Mouse (Mus musculus): Measurements from ENCODE around the gene Igf2r.
"Not testable (repeated sequence)": the region's sequence is repeated elsewhere in the genome, so short reads cannot be mapped to it uniquely, and the experiment has no call there.

Igf2r gene

GRCm38 (mm10) chr17:12714080-12714561 is 55.3 kb downstream of the Igf2r start:
- no peak for DNase-seq

GRCm38 (mm10) chr17:12712993-12713392 is 56.5 kb downstream of the Igf2r start:
- no peak for DNase-seq

DNA sequence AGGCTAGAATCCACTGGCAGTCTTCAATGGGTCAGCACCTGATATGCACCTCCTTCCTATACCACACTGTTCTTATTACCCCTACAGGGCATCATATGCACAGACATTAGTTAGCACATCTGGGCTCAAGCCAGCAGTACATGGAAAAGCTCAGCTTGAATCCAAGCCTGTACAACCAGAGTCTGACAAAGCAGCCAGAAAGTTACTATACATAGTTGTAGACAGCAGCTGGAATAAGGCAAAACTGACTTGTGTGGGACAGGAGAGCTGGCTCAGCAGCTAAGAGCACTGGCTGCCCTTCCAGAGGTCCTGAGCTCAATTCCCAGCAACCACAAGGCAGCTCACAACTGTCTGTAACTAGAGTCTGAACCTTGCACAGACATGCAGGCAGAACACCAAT is 57.3 kb downstream of the Igf2r start:
- no peak for DNase-seq

GRCm38 (mm10) chr17:12710976-12711375 is 58.5 kb downstream of the Igf2r start:
- DNase-seq, result no peak

GRCm38 (mm10) chr17:12710050-12710780 is 59.2 kb downstream of the Igf2r start:
- peak; percentile 23 for DNase-seq

- DNase-seq, result no peak
Observed at GRCm38 (mm10) chr17:12708398-12708797, 61.1 kb downstream of the Igf2r start.

- DNase-seq, result no peak
Observed at GRCm38 (mm10) chr17:12706590-12707049, 62.8 kb downstream of the Igf2r start.

DNA sequence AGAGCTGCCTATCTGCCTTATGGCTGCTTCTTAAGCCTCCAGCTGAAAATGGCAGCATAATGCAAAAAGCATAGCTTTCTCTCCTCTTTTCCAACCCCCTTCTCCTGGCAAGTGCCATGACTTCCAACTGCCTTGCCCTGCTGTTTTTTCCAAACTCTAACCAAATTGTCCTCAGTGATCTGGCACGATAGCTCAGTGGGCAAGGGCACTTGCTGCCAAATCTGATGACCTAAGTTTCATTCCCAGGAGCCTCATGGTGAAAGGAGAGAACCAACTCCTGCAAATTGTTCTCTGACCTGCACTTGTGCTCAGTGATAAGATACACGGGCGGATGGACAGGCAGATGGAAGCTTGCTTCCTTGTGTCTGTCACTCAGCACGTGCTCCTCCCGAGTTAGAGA is 66.6 kb downstream of the Igf2r start:
- DNase-seq, result no peak

- DNase-seq, result no peak
Observed at GRCm38 (mm10) chr17:12700373-12700772, 69.1 kb downstream of the Igf2r start.

DNA sequence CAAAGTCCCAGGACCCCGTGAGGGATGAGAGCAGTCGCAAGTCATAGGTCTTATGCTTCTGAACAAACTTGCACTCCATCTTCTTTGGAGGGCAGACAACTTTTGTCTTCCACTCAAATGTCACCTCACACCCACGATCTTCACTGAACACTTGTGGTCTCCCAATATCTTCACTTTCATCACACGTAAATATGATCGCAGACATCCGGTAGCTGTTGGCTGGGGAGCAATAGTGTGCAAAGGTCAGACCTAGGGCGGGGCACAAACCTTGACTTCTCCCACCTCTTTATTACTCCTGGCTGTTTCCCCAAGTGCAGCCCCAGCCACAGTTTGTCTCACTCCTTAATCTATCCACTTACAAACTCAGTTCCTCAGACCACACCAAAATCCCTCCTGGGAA is 77.6 kb downstream of the Igf2r start:
- DNase-seq, result no peak

- DNase-seq, result peak; percentile 52
Observed at GRCm38 (mm10) chr17:12689537-12689936, 79.9 kb downstream of the Igf2r start.

- DNase-seq, result no peak
Observed at GRCm38 (mm10) chr17:12688427-12689110, 80.9 kb downstream of the Igf2r start.

DNA sequence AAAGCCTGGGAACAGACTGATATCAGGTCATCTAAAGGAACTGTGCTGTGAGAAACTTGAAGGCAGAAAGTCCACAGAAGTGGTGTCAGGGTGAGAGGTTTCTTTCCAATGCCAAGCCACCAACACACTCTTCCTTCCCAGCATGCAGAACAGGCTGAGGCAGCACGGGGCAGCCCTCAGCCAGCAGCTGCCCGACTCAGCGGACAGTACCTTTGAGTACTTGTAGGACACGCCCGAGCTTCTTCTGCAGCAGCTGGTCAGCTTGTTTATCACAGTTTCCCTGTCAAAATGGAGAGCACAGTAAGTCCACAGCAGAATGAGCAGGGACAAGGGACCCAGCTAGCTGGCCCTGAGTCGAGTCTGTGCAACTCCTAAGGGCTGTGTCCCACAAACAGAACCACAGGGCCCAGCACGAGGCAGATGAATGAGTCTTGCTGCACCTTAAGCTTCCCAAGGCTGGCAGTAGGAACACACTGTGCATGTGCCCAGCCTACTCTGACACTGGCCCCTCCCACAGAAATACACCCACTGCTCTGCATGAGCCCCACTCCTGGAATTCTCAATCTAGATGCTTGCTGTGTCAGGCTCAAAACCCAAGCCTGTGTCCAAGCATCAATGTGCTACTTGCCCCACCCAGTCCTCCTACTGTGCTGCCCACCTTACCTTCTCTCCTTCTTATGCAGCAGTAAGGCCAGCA is 84.4 kb downstream of the Igf2r start:
- DNase-seq, result no peak

DNA sequence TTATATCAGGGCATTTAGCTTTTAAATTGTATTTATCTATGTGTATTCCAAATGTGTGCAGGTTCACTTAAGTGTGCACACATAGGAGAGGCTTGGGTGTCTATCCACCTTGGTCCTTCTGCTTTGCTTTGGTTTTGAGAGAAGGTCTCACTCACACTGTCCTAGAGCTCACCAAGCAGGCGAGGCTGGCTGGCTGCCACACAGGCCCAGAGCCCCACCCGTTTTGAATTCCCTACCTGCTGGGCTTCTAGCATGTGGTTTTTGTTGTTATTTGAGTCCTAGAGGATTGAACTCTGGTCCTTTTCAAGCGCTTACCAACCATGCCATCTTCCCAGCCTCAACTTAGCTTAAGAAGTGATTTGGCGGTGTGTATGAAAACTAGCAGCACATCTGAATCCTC is 85.1 kb downstream of the Igf2r start:
- DNase-seq, result no peak

- no peak for DNase-seq
Observed at GRCm38 (mm10) chr17:12683582-12683981, 85.9 kb downstream of the Igf2r start.

DNA sequence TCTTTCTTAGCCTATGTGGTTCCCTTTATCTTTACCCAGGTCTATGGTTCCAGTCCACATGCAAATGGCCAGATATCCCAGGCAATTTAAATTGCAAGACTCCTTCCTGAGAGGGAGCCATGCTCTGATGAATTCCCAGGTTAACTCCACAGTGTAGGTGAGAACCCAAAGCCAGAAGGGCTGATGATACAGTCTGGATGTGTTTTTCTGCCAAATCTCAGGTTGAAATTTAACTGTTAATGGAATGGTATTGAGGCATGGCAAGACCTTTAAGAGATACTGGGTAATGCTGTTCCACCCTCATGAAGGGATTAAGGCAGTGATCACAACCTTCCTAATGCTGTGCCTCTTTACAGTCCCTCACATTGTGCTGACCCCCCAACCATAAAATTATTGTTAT is 91.2 kb downstream of the Igf2r start:
- no peak for DNase-seq

DNA sequence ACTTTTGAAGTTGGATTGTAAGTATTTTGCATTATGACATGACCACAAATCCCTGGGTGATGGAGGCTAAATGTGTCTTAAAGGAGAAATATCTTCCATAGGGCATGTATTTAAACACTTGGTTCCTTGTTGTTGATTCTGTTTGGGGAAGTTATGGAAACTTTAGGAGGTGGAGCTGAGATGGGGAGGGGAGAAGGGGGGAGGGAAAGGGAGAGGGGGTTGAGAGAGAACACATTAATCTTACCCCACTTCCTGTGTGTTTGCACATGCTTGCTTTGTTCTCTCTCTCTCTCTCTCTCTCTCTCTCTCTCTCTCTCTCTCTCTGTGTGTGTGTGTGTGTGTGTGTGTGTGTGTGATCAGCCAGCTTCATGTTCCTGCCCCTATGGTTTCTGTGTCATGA is 92.3 kb downstream of the Igf2r start:
- no peak for DNase-seq

DNA sequence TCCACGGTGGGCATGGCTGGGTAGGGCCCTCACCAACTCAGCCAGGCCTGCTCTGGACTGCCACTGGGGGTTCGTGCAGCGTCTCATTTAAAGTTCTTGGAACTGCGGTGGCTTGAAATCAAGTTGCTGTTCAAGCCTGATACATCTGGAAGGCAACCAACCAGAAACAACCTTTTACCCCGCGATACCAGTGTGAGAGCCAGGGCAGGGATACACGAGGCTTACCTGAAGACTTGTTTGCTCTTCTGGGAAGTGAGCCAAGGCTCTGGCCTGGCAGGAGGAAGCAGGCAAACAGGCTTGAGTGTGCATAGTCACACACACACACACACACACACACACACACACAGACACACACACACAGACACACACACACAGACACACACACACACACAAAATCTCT is 93.8 kb downstream of the Igf2r start, which contains the start of gene Slc22a1:
Gene Slc22a1, minus strand, starts transcription at position 184 of the 400 bp plus-strand sequence.
- no peak for DNase-seq

DNA sequence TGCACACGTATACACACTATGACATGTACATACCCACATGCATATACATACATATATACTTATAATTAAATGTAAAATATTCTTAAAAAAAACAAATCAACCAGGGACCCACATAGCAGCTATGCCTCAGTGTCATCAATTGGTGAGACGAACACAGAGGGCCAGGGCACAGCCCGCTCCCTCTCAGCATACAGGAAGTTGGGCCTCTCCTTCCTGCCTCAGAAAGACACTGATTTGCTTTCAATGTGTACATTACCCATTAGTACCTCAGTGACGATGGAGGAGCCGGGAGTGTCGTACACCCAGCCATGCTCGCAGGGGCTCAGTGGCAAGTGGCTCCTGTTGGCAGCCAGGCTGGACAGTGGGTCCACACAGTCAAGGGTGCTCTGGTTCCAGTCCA is 94.5 kb downstream of the Igf2r start:
- DNase-seq, result not testable (repeated sequence)

GRCm38 (mm10) chr17:12673871-12674270 is 95.6 kb downstream of the Igf2r start:
- no peak for DNase-seq

DNA sequence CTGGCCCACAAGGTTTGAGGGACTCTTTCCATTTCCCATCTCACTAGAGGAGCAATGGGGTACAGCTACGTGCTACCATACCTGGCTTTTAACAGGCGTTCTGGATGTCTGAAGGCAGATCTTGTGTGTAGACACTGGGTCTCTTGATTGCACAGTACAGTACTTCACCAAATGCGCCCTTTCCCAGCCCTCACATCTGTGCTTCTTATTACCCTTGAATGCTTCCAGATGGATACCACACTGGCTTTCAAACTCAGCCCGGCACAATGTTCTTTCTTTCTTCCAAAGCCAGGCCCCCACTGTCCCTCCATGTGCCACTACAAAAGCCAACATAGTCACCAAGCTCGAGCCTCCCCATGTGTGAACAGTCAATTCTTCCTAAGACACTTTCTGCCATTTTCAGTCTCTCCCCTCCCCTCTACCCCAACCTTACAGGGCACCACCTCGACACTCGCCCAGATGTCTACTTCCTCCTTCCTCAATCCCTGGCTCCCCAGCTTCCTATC is 97.1 kb downstream of the Igf2r start:
- DNase-seq, result no peak

DNA sequence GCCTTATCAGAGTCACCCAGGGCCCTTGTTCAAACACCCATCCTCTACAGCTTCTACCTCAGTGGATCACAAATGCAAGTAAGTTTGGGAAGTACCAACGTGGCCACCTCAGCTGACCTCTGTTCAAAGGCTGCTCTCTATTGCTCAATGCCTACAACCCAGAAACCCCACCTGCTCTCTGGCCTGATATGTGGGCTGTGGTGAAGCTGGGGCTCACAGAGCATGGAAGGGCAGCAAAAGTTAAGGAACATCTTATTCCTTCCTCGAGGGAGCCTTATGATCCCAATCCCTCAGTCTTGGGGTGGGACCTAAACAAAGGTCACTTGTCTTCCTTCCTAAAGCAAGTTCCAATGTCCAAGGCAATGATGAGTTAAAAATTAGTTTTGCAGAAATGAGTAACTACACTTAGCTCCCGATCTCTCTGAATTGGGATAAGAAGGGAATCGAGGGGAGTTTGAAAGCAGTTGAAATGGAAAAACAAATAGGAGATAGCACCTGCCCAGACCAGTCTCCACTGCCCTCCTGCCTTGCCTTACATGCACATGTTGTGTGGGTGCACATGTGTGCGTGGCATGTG is 98.3 kb downstream of the Igf2r start:
- DNase-seq, result no peak

DNA sequence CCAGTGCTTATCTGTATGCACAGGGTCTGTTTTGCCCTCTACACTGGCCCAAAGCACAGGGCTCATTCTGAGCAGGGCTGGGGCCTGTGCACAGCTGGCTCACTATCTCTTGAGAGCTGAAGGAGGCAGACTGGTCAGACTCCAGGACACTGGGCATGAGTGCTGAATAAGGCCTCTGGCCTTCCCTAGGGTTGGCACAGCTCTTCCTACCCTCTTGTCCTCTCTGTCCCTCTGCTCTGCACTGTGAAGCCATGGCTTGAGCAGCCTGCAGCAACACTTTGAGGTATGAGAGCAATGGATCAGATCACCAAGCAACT is 100.1 kb downstream of the Igf2r start:
- DNase-seq, result no peak

All from right cerebral cortex, postnatal 14 days (tissue).